Mouse (Mus musculus) inflammation-experienced regulatory T-cells (primary cell): ENCODE results near the gene Ing2. TPM values are rescaled to one million over a fixed set of nuclear protein-coding genes. Genes with fewer than 3 reads are reported as not detected.

Experiments
- polyA plus RNA-seq, 2 experiments: library from polyadenylated mRNA; unstranded; fragments of 100-300 nt; shearing (Covaris generic); gene quantifications; one replicate each; pipeline ENCODE4 v1.2.1; 2017

Gene Ing2
- polyA plus RNA-seq, result 10 to 100 TPM; 31.7 to 33.9 TPM

DNA sequence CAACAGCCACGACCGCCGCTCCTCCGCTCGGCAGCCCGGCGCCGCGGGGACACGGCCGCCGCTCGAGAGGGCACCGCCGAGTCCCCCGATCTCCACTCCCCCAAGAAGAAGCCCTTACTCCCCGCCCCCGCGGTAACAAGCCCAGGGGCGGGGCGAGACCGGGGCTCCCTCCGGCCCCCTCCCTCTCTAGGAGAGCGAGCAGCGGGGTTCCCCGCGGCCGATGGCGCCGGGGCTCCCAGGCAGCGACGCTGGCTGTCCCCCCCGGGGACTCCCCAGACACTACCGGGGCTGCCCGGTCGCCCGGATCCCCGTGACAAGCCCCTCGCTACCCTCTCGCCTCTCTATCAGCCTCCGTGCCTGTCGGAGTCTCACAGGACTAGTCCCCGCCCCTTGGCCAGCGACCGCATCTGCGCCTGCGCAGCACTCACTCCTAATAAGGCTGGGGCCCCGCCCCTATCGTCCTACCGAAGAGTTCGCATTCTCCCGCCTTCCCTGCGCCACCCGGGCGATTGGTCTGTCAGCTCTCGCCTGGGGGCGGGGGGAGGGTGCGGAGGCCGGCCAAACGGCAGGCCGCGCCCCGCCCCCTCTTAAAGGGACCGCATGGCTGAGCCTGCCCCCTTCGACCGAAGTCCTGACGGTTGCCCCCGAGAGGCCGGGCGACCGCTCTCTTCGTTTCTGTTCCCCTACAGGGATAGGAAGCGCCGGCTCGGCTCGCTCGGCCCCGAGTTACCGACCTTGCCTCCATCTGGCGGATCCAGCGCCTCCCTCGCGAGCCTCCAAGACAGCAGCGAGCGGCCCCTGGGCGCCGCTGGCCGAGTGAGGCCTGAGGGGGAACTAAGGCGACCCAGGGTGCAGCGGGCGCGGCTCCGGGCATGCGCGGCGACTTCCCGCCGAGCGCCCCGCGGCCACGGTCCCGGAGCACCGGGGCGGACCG, at the start of gene Ing2:
Ing2 (minus strand) TSS at position 780 of the 934 bp plus-strand sequence.

DNA sequence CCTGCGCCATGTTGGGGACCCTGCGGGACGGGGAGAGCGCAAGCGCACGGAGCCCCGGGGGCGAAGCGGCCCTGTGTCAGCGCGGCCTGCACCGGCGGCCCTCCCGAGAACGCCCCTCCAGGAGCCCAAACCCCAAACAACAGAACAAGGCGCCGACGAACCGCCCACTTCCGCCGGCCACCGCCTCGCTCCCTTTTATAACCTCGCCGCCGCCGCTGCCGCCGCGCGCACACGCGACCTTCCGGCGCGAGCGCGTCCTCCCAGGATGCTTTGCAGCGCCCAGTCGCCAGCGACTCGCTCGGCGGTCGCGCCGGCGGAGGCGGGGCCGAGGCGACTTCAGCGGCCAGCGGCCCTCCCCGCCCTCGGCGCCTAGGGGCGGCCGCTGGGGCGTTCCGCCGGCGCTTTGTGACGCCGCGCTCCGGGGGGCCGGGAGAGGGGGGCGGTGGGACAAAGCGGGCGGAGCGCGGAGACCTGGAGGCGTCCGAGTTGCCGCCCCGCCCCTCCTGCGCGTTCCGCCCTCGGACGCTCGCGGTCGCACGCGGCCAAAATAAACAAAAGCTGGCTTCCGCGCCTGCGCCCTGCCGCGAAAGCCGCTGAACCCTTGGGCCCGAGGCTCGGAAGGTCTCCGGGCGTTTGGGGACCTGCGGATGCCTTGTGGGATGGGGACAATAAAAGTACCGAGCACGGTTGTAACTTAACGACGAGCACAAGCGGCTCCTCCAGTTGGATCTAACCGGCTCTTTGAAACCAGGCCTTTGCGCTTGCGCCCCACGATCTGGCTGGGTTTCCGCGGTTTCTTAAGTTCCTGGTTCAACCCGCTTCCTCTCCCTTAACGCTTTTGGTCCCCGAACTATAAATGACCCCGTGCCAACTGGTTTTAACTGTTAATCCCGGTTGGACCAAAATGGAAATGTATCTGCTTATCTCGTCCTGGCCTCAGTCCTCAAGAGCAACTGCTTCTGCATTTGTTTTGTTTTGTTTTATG, 38.7 kb upstream of the Ing2 start, which contains the start of gene Cdkn2aip:
Cdkn2aip (minus strand) TSS at position 172 of the 985 bp plus-strand sequence.

Other genes with a start within 250 kb of the Ing2 start
- gene Stox2, start 229.2 kb downstream of the Ing2 start, polyA plus RNA-seq, result 1 to 10 TPM in 1 of 2 experiments, under 1 TPM in 1; 0.49 to 2.1 TPM
- 10 to 100 TPM; 42.4 to 44.7 TPM for gene Trappc11, start 142.1 kb downstream of the Ing2 start, polyA plus RNA-seq
- 10 to 100 TPM; 40.0 to 52.0 TPM for gene Rwdd4a, start 141.9 kb downstream of the Ing2 start, polyA plus RNA-seq
- 10 to 100 TPM; 49.8 to 50.9 TPM for gene Cdkn2aip, start 38.4 kb upstream of the Ing2 start, polyA plus RNA-seq
- gene Cldn24, start 146.6 kb upstream of the Ing2 start, polyA plus RNA-seq, result 1 to 10 TPM in 1 of 2 experiments, not detected in 1; 4.6 TPM
- 10 to 100 TPM in 1 of 2 experiments, not detected in 1; 14.7 TPM for gene Cldn22, start 148.9 kb upstream of the Ing2 start, polyA plus RNA-seq